Mouse (Mus musculus): ENCODE measurements around the gene Wasf2.

Gene Wasf2

GRCm38 (mm10) chr4:133200343-133200742 is 70.0 kb downstream of the Wasf2 start:
- no peak for DNase-seq (ENCODE audit: low read depth, low spot score)

DNA sequence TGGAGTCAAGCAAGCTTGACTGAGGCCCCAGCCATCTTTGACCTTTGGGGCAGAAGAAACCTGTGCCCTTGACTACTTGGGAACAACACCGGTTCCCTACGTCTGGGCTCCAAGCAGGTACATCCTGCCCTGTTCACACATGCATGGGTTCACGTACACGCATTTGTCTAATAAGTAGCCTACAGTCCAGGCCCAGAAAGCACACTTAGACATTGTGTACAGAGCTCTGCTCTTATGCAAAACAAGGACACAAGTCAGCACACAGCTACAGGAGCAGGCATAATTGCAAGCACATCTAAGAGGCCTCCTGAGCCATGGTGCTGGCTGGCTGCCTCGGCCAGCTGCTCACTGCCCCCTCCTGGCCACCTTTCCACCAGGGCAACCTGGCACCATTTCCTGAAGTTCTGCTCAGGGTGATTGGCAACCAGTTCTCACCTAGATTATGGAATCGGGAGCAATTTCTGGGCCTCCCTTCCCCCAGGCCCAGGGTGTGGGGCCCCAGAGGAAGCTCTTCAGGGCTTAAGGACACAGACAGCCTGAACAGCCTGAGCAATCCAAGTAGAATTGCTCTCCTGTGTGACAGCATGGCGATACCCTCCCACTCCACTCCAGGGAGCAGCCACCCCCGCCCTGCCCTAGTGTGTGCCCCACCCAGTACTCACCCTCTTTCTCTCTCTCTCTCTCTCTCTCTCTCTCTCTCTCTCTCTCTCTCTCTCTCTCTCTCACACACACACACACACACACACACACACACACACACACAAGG is 70.9 kb downstream of the Wasf2 start:
- no peak for DNase-seq (ENCODE audit: low read depth, low spot score)

- DNase-seq (ENCODE audit: low read depth, low spot score) = no peak
Observed at GRCm38 (mm10) chr4:133202254-133202653, 71.9 kb downstream of the Wasf2 start.

GRCm38 (mm10) chr4:133203591-133203990 is 73.3 kb downstream of the Wasf2 start:
- DNase-seq (ENCODE audit: low read depth, low spot score) = no peak

DNA sequence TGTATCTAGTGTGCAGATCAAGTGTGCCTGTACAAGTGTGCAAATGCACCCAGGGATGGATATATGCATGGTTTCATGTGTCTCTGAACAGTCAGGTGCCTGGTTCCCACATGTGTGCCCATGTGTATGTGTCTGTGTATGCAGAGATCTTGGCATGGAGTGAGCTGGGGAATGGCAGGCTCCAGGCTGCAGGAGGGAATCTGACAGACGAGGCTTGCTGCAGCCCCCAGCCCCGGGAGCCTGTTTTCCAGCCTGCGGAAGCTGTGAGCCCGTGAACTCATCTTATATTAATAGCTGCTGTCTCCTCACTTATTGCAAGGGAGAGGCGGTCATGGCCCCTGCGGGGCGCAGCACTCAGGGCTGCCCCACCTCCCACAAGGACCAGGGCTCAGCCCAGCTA is 74.1 kb downstream of the Wasf2 start:
- DNase-seq (ENCODE audit: low read depth, low spot score) = no peak

- DNase-seq (ENCODE audit: low read depth, low spot score) = no peak
Observed at GRCm38 (mm10) chr4:133209366-133209765, 79.1 kb downstream of the Wasf2 start.

DNA sequence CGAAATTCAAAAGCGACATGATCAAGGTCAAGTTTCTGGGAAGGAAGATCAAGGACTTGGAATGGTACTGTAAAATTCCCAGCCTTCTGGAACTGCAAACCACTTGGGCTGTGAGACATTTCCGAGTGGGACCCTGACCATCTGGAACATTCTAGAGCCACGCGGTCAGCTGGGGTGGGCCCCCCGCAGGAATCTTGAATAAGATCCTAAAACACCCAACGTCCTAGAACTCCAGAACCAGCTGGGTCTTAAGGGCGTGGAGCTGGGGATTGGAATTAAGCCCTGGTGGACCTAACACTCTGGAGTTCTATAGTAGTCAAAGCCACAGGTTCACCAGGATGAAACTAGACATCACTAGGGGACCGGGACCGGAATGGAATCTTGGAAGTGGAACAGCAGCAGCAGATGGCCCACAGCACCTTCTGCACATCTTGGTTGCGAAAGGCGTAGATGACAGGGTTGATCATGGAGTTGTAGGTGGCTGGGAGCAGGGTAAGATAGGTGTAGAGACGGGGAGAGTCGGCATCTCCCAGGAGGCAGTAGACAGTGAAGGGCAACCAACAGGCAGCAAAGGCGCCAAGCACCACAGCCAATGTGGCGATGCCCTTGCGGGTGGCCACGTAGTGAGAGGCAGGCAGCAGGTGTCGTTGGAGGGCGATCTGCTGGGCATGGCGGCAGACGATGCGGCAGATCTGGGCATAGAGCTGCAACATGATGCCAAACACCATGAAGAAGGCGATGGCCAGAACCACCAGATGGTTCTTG is 79.9 kb downstream of the Wasf2 start:
- DNase-seq (ENCODE audit: low read depth, low spot score) = no peak

DNA sequence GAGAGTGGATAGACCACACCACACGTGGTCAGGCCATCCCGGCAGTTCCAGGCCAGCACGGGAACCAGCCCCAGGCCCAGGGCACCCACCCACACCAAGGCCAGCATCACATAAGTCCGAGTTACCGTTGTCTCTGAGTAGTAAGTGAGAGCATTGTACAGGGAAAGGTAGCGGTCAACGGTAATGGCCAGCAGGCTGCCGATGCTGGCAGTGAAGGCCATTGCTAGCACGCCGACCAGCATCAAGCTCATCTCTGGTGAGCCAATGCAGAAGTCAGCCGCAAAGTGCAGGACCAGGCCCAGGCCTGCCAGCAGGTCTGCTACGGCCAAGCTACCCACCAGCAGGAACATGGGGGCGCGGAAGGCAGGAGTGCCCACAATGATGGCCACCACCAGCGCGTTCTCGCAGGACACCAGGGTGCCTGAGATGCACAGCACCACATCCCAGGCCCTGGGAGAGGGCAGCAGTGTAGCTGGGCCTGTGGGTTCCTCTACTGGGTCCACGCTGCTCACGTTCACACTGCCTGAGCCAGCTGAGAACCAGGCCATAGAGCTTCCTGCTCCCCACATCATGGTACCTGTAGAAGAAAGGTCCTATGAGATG is 80.6 kb downstream of the Wasf2 start:
- DNase-seq (ENCODE audit: low read depth, low spot score) = no peak

- no peak for DNase-seq (ENCODE audit: low read depth, low spot score)
Observed at GRCm38 (mm10) chr4:133211751-133212561, 81.7 kb downstream of the Wasf2 start, which contains the start of the genes Cd164l2 and Gpr3. Gene Cd164l2, plus strand, starts transcription at chr4:133212131. Gene Gpr3, minus strand, starts transcription at chr4:133212536.

- DNase-seq (ENCODE audit: low read depth, low spot score) = peak; percentile 71
Observed at GRCm38 (mm10) chr4:133212562-133213267, 82.4 kb downstream of the Wasf2 start.

- no peak for DNase-seq (ENCODE audit: low read depth, low spot score)
Observed at GRCm38 (mm10) chr4:133213268-133213590, 82.9 kb downstream of the Wasf2 start.

DNA sequence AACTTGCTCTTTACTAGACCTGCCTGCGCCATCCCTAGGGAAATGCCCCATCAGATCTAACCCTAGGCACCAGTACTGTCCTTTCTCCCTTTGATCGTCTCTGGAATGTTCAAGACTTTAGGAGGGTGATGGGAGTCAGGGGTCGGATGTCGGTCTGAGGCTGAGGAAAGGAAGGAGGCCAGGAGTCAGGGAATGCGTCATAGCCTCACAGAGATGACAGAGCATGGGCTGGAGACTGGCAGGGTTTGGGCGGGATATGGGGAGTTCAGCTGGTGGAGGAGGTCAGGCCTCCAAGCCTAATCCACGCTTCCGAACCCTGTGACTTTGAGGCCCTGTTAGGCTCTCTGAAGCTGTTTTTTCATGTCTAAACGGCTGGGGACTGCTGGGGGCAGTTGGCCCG is 83.4 kb downstream of the Wasf2 start:
- DNase-seq (ENCODE audit: low read depth, low spot score) = no peak

- peak; percentile 54 for DNase-seq (ENCODE audit: low read depth, low spot score)
Observed at GRCm38 (mm10) chr4:133217641-133218040, 87.3 kb downstream of the Wasf2 start.

- no peak for DNase-seq (ENCODE audit: low read depth, low spot score)
Observed at GRCm38 (mm10) chr4:133218745-133219144, 88.4 kb downstream of the Wasf2 start.

DNA sequence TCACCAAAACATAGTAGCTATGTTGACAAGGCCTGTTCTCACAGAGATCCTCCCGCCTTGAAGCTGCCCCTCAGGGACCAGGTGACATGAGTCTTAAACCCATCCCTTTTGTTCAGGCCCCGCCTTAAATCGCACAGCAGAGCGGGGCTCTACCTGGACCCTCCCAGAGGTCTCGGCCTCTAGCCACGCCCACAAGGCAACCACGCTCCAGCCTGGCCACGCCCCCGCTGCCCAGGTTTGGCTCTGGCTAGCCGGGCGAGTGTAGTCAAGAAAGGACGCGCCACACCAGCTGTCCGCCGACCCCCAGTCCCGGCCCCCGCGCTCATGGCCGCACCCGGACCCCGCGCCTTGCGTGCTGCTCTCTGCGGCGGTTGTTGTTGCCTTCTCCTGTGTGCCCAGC is 90.4 kb downstream of the Wasf2 start:
- no peak for DNase-seq (ENCODE audit: low read depth, low spot score)

DNA sequence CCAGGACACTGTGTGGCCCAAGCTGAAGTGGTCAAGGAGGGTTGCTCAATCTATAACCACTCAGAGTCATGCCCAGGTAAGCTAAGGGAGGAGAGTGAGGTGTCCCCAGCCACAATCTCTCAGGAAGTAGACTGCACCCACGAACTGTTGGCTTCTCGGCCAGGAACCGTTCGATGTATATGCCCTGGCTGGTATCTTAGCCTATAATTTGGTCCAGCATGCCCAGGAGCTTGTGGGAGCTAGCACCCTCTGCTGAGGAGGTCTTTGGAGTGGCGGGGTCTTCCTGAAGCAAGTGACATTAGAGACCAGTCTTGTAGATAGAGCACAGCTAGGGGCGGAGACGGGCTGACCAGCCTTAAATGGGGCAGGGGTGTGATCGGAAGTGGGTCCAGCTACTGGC is 91.4 kb downstream of the Wasf2 start:
- no peak for DNase-seq (ENCODE audit: low read depth, low spot score)

- DNase-seq (ENCODE audit: low read depth, low spot score) = no peak
Observed at GRCm38 (mm10) chr4:133223875-133224274, 93.6 kb downstream of the Wasf2 start.

DNA sequence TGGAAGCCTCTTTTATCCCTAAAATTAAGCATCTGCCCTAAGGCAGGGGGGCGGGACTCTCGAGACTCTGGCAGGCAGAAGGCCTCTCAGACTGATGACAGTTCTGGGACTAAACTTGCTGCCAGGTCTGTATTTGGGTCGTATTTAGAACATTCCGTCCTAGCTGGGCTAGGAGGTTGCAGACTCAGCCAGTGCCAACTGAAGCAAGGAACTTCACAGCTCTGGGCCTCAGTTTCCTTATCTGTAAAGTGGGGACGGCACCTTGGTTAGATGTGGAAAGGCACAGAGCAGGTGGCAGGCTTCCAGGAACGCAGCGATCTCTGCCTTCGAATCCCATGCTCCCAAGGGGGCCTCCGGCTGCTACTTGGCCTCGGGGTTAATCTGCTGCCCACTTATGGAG is 95.8 kb downstream of the Wasf2 start:
- DNase-seq (ENCODE audit: low read depth, low spot score) = no peak

DNA sequence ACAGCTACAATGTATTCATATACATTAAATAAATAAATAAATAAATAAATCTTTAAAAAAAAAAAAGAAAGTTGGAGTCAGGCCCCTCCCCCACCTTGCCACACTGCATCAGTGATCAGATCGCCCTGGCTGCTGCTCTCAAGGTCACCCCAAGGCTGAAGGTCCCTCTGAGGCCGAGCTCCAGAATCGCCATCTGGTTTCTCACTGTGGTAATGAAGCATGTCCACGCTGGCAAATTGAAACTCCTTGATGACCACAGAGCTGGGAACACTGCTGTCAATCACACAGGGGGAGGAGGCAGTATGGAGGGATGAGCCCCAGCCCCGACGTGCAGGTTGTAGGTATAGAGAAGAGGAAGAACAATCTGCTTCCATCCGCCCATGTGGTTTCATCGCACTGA is 97.3 kb downstream of the Wasf2 start:
- no peak for DNase-seq (ENCODE audit: low read depth, low spot score)

DNA sequence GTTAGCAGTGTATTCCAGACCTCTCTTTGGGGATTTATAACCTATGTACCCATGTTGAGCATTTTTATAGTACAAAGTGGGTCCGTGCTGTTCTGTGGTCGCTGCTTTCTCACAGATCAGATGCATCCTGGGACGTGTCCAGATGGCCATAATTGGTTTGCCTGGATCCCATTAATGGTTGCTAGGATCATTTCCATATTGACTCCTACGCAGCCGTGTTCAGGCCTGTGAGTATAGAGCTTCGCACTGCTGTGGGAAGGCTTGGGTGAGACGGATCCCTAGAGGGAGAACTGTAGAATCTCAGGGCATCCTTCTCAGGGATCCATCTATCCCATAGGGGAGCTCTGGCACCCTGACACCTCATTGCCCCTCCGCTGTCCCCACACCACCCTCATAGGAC is 99.3 kb downstream of the Wasf2 start:
- DNase-seq (ENCODE audit: low read depth, low spot score) = no peak

DNA sequence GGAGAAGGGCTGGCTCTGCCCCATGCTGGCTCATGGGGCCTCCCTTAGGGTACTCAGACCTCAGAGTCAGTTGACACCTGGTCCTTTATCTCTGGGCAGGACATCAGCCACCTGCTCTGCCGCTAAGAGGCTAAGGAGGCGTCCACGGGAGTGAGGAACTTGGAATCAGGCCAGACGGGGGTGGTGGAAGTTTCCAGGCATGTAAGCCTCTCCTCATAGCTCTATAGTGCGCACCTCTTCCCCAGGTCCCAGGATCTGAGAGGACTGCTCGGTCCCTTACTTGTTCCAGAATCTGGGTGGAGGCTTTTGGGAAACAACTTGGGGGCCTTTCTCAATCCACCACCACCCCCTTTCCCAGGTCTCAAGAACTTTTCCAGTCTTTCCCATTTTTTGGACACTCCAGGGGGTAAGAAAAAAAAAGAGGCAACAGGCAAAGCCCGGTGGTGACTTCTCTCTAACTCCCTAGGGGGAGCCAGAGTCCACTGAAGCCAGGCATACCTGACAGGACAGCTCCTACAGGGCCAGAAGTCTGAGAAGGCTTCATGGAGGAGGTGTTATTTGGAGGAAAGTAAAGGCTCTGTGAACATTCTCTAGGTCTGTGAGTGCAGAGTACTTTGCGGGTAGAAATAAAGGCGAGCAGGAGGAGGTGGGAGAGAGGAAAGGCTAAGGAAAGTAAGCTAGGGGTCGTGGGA is 103.1 kb downstream of the Wasf2 start:
- no peak for DNase-seq (ENCODE audit: low read depth, low spot score)

All from embryo, embryonic 11.5 days (tissue).